Mouse (Mus musculus) small intestine, adult 2 months (tissue): ENCODE results near the gene Heg1. TPM values are rescaled to one million over a fixed set of nuclear protein-coding genes. Genes with fewer than 3 reads are reported as not detected.
A peak's percentile ranks its signal among the peaks of the same experiment; 100 is the strongest.

Experiments used
- H3K27ac ChIP-seq: fragments of 200-500 bp; 2 replicates; pipeline ENCODE4 v1.5.1; 2012; ENCODE audit warnings: low read depth, low read length, control low read depth, inconsistent platforms; ENCODE audit not compliant: insufficient read depth
- H3K27me3 ChIP-seq: fragments of 200-500 bp; 2 replicates; pipeline ENCODE4 v1.6.1; 2012; ENCODE audit warnings: mild to moderate bottlenecking, moderate library complexity, low read length, inconsistent platforms; ENCODE audit not compliant: control insufficient read depth, insufficient read depth
- H3K36me3 ChIP-seq: fragments of 200-500 bp; 2 replicates; pipeline ENCODE4 v1.6.1; 2012; ENCODE audit warnings: mild to moderate bottlenecking, low read length, control low read depth, inconsistent platforms; ENCODE audit not compliant: control insufficient read depth, insufficient read depth
- H3K4me1 ChIP-seq: fragments of 200-500 bp; 2 replicates; pipeline ENCODE4 v1.6.1; 2012; ENCODE audit warnings: low read length, inconsistent platforms, mixed read lengths; ENCODE audit not compliant: control insufficient read depth, insufficient read depth, insufficient read length
- H3K4me3 ChIP-seq: fragments of 200-500 bp; 2 replicates; pipeline ENCODE4 v1.5.1; 2012; ENCODE audit warnings: low read depth, mild to moderate bottlenecking, control low read depth, inconsistent platforms, low read length, moderate library complexity
- CTCF ChIP-seq: fragments of 200-500 bp; IDR thresholded peaks from 2 replicates; pipeline ENCODE4 v1.5.1; 2012; ENCODE audit warnings: low read depth, mild to moderate bottlenecking, control low read depth, inconsistent platforms, low read length, moderate library complexity, mixed read lengths; ENCODE audit not compliant: insufficient replicate concordance, insufficient read length; ENCODE audit errors: extremely low read depth
- POLR2A ChIP-seq: fragments of 200-500 bp; IDR thresholded peaks from 2 replicates; pipeline ENCODE4 v1.6.1; 2012; ENCODE audit warnings: low read depth, mild to moderate bottlenecking, control low read depth, inconsistent platforms, low read length, moderate library complexity
- WGBS: fragments of 180-500 bp; shearing (Covaris S2); methylation state at CpG from one replicate; pipeline ENCODE4 v1.1.7; 2018; 5-methylcytosine and 5-hydroxymethylcytosine counted together
- polyA plus RNA-seq: library from polyadenylated mRNA; depleted of rRNA; stranded (reverse); fragments of >200 nt; gene quantifications from 2 replicates; pipeline ENCODE4 v1.2.3, GENCODE M21; 2012

Gene Heg1
- polyA plus RNA-seq, 1 experiment, result 12.0 TPM

GRCm38 (mm10) chr16:33764501-33765193, 80.5 kb downstream of the Heg1 start:
- peak overlapping the region; percentile 100 for H3K27ac ChIP-seq
- TF ChIP-seq POLR2A, result no peak
- no peak for TF ChIP-seq CTCF

GRCm38 (mm10) chr16:33765477-33765876, 81.3 kb downstream of the Heg1 start:
- Histone ChIP-seq H3K36me3 (no peaks in the 10 kb centered on the region), H3K4me3 (no peak overlapping the region), H3K27ac (peak overlapping the region; percentile 100), H3K4me1 (peaks cover 49% of the 10 kb centered on the region), H3K27me3 (no peaks in the 10 kb centered on the region)
- 57% methylated on average over 2 of the region's 2 CpGs for WGBS
- no peak for TF ChIP-seq POLR2A
- no peak for TF ChIP-seq CTCF

More at GRCm38 (mm10) chr16:33764501-33765193, 80.5 kb downstream of the Heg1 start:
- H3K36me3 ChIP-seq, result no peaks in the 10 kb centered on the region
- 31% methylated on average over 12 of the region's 12 CpGs for WGBS
- H3K4me1 ChIP-seq, result peaks cover 44% of the 10 kb centered on the region
- no peaks in the 10 kb centered on the region for H3K27me3 ChIP-seq
- no peak overlapping the region for H3K4me3 ChIP-seq

- peak overlapping the region; percentile 58 for H3K4me3 ChIP-seq
- H3K27ac ChIP-seq, result peak overlapping the region; percentile 100
- WGBS, result 36% methylated on average over 12 of the region's 12 CpGs
- H3K36me3 ChIP-seq, result no peaks in the 10 kb centered on the region
- no peaks in the 10 kb centered on the region for H3K27me3 ChIP-seq
- TF ChIP-seq POLR2A (no peak), CTCF (no peak)
- peaks cover 47% of the 10 kb centered on the region; the same call in 1 of the 2 replicates for H3K4me1 ChIP-seq
Observed at GRCm38 (mm10) chr16:33766309-33766708, 82.1 kb downstream of the Heg1 start.

- peaks cover 45% of the 10 kb centered on the region; the same call in 1 of the 2 replicates for H3K4me1 ChIP-seq
- H3K36me3 ChIP-seq, result no peaks in the 10 kb centered on the region
- no peak for TF ChIP-seq POLR2A
- no peak for TF ChIP-seq CTCF
- H3K4me3 ChIP-seq, result peak overlapping the region; percentile 58
- 38% methylated on average over 15 of the region's 15 CpGs for WGBS
- peak overlapping the region; percentile 100 for H3K27ac ChIP-seq
- H3K27me3 ChIP-seq, result no peaks in the 10 kb centered on the region
Observed at GRCm38 (mm10) chr16:33766757-33767156, 82.6 kb downstream of the Heg1 start.

- Histone ChIP-seq H3K27me3 (no peaks in the 10 kb centered on the region), H3K36me3 (no peaks in the 10 kb centered on the region), H3K27ac (peak overlapping the region; percentile 0; the same call in 1 of the 2 replicates), H3K4me1 (peaks cover 43% of the 10 kb centered on the region; the same call in 1 of the 2 replicates), H3K4me3 (no peak overlapping the region)
- TF ChIP-seq CTCF (no peak), POLR2A (no peak)
- whole genome bisulfite sequencing, result 80% methylated on average over 3 of the region's 3 CpGs
Observed at GRCm38 (mm10) chr16:33768491-33769278, 84.5 kb downstream of the Heg1 start.

DNA sequence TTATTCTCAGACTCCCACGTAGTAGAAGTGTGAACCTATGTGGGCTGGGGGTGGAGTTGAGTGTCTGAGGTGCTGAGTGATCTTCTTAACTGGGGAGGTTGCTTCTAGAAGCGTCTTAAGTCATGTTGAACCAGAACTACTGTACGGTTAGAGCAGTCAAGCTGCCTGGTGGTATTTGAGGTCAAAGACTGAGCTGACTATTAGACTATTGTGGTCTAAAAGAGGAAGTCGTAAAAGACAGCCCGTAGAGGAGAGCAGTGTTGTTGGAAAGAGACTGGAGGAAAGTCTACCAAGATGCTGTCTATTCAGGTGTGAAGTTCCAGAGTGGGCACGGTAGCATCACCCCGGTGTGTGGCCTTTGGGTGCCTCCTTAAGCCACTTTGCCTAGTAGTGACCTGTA, 85.7 kb downstream of the Heg1 start:
- Histone ChIP-seq H3K27ac (peak overlapping the region; percentile 38; the same call in 1 of the 2 replicates), H3K4me1 (peaks cover 41% of the 10 kb centered on the region; the same call in 1 of the 2 replicates), H3K4me3 (no peak overlapping the region), H3K36me3 (no peaks in the 10 kb centered on the region), H3K27me3 (no peaks in the 10 kb centered on the region)
- TF ChIP-seq POLR2A (no peak), CTCF (no peak)
- 40% methylated on average over 7 of the region's 7 CpGs for WGBS

GRCm38 (mm10) chr16:33770778-33771454, 86.7 kb downstream of the Heg1 start:
- H3K4me1 ChIP-seq, result peaks cover 39% of the 10 kb centered on the region; the same call in 1 of the 2 replicates
- no peaks in the 10 kb centered on the region for H3K27me3 ChIP-seq
- no peak for TF ChIP-seq CTCF
- TF ChIP-seq POLR2A, result no peak
- no peak overlapping the region; the same call in 1 of the 2 replicates for H3K27ac ChIP-seq
- WGBS, result 81% methylated on average over 4 of the region's 4 CpGs
- H3K4me3 ChIP-seq, result no peak overlapping the region
- H3K36me3 ChIP-seq, result no peaks in the 10 kb centered on the region
